Mouse (Mus musculus): ENCODE results near the gene Rarb.
A peak's percentile ranks its signal among the peaks of the same experiment; 100 is the strongest.

The Rarb gene

DNA sequence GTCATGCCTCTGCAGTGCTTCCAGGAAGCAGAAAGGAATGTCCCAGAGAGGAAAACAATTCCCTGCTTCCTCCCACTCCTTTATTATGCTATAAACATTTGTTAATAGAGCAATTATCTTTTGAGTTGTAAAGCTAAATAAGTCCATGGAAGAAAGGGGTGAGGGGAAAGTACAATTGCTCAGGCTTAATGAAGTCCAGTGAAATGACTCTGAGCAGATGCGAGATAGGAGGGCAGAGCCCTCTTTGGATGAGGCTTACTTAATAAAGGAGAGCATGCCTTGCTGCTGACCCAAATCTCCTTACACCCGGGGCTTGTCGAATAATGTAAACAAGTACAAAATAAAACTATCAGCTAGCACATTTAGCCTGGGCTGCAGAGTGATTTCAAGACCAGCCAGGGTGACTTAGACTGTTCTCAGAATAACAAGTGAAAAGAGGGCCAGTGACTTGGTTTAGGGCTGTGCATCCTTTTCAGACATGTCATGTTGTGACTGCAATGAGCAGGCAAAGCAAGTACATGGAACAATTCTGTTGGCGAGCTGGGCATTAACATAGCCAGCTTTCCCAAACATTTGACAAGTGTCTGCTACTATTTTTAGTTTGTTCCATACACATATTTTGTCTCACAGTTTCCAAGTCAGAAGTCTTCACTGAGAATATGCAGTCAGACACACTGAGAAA, 83.5 kb downstream of the Rarb start:
- no peak for DNase-seq (ENCODE audit: low spot score in 2 of 2)

- no peak for DNase-seq (ENCODE audit: low spot score in 2 of 2)
Observed at GRCm38 (mm10) chr14:16733595-16734298, 85.2 kb downstream of the Rarb start.

DNA sequence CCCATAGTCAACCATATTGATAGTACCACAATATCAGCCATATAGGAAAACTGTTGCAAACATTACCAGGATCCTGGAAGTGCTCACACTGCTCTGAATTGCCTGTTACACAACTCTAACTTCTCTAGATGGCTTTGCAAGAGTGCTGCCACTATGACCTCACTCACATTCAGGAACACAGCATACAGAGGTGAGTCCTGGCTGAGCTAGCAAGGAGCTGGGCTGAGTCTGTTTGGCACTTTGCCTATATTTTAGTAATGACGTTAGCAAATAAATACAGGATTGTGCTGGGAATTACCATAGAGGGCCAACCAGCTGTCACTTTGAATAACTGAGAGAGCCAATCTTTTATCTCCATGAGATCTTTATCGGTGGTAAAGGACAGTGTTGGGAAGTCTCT, 86.9 kb downstream of the Rarb start:
- no peak for DNase-seq (ENCODE audit: low spot score in 2 of 2)

- no peak for DNase-seq (ENCODE audit: low spot score in 2 of 2)
Observed at GRCm38 (mm10) chr14:16728175-16728838, 90.6 kb downstream of the Rarb start.

GRCm38 (mm10) chr14:16723991-16724390, 95.0 kb downstream of the Rarb start:
- DNase-seq (ENCODE audit: low spot score in 2 of 2) = no peak

DNA sequence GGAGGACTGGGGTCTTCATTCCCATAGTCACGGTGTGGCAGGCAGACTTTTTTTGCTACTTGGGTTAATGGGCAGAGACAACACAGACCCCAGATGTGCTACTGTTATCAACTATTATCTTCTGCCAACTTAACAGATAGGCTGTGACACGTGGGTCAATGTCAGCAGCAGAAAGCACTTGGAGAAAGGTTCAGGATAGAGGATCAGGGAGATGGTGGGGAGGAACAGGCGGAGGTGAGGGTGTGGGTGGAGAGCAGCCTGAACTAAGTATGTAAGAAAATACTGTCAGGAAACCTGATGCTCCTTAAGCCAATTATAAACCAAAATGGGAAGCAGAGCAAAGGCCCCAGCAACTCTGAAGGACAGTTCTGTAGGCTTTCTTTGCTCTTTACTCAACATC, 101.1 kb downstream of the Rarb start:
- no peak for DNase-seq (ENCODE audit: low spot score in 2 of 2)

DNA sequence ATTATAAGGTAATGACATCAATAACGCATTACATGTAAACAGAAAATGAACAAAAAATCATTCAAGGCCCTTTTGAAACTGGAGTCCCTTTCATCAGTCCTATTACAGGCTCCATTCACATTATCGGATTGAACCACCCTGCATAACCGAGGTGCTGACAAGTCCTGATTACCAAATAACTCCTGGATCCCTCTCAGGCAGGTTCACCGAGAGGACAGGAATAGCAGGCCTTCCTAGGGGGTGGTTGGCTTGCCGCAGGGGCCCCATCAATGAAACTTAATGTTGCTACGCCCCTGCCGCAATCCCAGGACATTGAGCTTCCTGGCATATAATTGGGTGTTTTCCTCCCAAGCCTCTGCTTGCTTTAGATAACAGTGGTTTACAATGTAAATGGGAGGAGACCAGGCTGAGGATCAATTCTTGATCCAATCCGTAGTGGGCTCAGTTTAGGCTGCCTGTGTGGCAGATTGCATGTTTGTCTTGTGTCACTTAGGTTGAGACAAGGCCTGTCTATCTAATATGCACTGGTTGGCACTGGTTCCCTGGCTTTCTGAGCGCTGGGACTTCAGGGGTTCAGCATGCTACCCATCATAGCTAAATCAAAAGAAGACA, 104.5 kb downstream of the Rarb start:
- peak in 1 of 2 experiments; percentile 6 for DNase-seq (ENCODE audit: low spot score in 2 of 2)

DNA sequence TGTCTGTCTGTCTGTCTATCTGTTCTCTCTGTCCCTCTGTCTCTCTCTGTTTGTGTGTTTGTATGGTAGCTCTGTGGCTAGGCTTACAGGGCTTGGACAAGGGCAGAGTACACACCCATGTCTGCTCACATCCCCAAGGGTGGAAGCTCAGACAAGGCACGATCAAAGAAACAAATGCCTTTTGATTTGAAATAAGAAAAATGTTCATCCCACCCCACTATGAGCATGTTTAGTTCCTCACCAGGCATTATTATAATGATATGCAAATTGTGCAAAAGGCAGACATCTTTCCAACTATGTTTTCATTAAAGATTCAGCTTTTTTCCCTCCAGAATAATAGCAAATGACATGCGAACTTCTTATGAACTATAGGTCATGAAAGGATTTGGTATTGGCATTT, 105.2 kb downstream of the Rarb start:
- no peak for DNase-seq (ENCODE audit: low spot score in 2 of 2)

DNA sequence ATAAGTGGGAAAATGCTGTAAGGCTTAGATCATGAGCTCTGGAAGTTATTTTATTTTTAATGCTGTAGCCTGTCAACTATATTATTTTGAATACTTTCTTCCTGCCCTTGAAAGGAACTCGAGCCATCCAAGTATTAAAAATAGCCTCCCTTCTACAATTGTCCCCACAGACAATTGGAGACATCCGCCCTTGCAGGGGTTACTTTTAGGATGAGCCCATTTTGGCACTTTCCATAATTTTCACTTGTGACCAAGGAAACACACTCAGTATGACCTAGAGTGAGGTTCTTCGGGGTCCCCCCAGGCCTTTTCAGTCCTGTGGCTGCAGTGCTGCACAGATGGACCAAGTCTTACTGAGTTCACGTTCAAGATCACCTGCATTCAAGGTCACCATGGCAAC, 119.7 kb downstream of the Rarb start:
- no peak for DNase-seq (ENCODE audit: low spot score in 2 of 2)

GRCm38 (mm10) chr14:16695453-16696120, 123.4 kb downstream of the Rarb start:
- peak; percentile 34 to 65 for DNase-seq (ENCODE audit: low spot score in 2 of 2)

DNA sequence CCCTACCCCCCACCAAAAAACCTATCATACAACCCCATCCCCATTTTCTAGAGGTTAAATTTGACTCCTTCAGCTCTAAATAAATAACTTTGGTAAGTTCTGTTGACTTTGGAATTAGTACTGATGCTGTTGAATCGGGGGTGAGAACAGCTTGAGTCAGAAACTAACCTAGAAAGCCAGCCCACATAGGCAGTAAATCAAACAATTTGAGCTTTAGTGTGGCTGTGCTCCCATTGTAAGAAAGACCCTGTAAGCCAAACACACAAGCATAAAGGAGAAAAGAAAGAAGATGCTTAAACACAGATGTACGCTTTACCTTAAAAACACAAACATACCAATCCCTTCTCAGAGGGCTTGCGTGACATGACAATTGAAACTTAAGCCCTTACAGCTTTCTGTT, 140.6 kb downstream of the Rarb start:
- no peak for DNase-seq (ENCODE audit: low spot score in 2 of 2)

DNA sequence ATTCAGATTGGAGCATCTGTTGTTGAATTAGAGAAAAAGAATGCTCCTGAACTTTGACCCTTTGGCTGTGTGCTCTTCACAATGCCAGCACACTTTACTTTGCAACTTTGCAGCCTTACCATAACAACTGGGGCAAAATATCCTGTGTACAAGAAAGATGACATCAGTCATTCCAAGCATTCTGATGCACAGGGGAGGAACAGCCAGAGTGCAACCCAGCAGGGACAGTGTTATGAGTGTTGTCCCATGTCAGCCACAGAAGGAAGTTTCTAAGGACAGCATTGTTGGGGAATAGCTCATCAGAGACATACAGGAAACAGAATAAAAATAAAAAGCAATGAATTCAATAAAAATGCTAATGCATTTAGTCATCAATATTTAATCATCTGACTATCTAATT, 141.9 kb downstream of the Rarb start:
- no peak for DNase-seq (ENCODE audit: low spot score in 2 of 2)

GRCm38 (mm10) chr14:16670571-16670970, 148.4 kb downstream of the Rarb start:
- no peak for DNase-seq (ENCODE audit: low spot score in 2 of 2)

- no peak for DNase-seq (ENCODE audit: low spot score in 2 of 2)
Observed at GRCm38 (mm10) chr14:16639153-16639943, 179.6 kb downstream of the Rarb start.

GRCm38 (mm10) chr14:16613975-16614374, 205.0 kb downstream of the Rarb start:
- no peak for DNase-seq (ENCODE audit: low spot score in 2 of 2)

DNA sequence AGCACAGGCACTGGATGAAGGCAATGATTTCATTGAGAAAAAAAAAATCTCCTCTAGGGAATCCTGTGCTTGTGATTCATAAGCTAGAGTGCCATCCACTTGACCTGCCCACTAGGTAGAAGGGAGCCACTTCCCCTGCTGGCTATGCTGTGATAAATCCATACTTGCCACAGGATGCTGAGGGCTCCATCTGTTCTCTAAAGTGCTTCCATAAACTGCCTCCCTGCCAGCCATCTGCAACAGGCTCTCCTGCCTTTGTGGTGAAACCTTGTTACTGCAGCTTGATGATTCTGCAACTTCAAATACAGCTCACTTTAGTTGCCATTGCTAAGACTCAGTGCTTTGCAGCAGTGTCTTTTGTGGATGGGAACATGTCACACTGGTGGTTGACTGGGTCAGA, 213.5 kb downstream of the Rarb start:
- no peak for DNase-seq (ENCODE audit: low spot score in 2 of 2)

- DNase-seq (ENCODE audit: low spot score in 2 of 2) = no peak
Observed at GRCm38 (mm10) chr14:16604469-16605064, 214.4 kb downstream of the Rarb start.

GRCm38 (mm10) chr14:16603040-16603590, 215.8 kb downstream of the Rarb start:
- DNase-seq (ENCODE audit: low spot score in 2 of 2) = peak in 1 of 2 experiments; percentile 5

- DNase-seq (ENCODE audit: low spot score in 2 of 2) = peak; percentile 30 to 42
Observed at GRCm38 (mm10) chr14:16599224-16599623, 219.7 kb downstream of the Rarb start.

GRCm38 (mm10) chr14:16598074-16598501, 220.9 kb downstream of the Rarb start:
- DNase-seq (ENCODE audit: low spot score in 2 of 2) = peak; percentile 52 to 54
